Mouse (Mus musculus) intestine, embryonic 15.5 days (tissue): ENCODE results near the gene Gas7. TPM values are rescaled to one million over a fixed set of nuclear protein-coding genes. Genes with fewer than 3 reads are reported as not detected.

Experiments
- ATAC-seq: fragments of 200-750 bp; cut with Nextera tagmentation; 2 replicates; pipeline ENCODE4 v1.8.0; 2017; ENCODE audit warnings: moderate TSS enrichment, moderate library complexity
- H3K27ac ChIP-seq: fragments of 300-500 bp; sonication (generic); 2 replicates; pipeline ENCODE4 v1.5.1; 2015; ENCODE audit warnings: mild to moderate bottlenecking, inconsistent platforms
- H3K27me3 ChIP-seq: fragments of 300-500 bp; sonication (generic); replicated peaks from 2 replicates; pipeline ENCODE4 v1.6.1; 2015; ENCODE audit warnings: inconsistent platforms
- H3K36me3 ChIP-seq: fragments of 300-500 bp; sonication (generic); 2 replicates; pipeline ENCODE4 v1.6.1; 2015; ENCODE audit warnings: inconsistent platforms
- H3K4me1 ChIP-seq: fragments of 300-500 bp; sonication (generic); replicated peaks from 2 replicates; pipeline ENCODE4 v1.6.1; 2015; ENCODE audit warnings: inconsistent platforms
- H3K4me2 ChIP-seq: fragments of 300-500 bp; sonication (generic); replicated peaks from 2 replicates; pipeline ENCODE4 v1.6.1; 2015; ENCODE audit warnings: mild to moderate bottlenecking, inconsistent platforms
- H3K4me3 ChIP-seq: fragments of 300-500 bp; sonication (generic); replicated peaks from 2 replicates; pipeline ENCODE4 v1.5.1; 2015; ENCODE audit warnings: inconsistent platforms
- H3K9ac ChIP-seq: fragments of 300-500 bp; sonication (generic); 2 replicates; pipeline ENCODE4 v1.6.1; 2015; ENCODE audit warnings: inconsistent platforms
- H3K9me3 ChIP-seq: fragments of 300-500 bp; sonication (generic); 2 replicates; pipeline ENCODE4 v1.6.1; 2016; ENCODE audit warnings: inconsistent platforms
- WGBS: fragments of 180-500 bp; shearing (Covaris S2); methylation state at CpG from one replicate; pipeline ENCODE4 v1.1.7; 2015; 5-methylcytosine and 5-hydroxymethylcytosine counted together
- polyA plus RNA-seq: library from polyadenylated mRNA; unstranded; fragments of >200 nt; fragmentation: Nextera tagmentation; extraction: Ambion mirVana; gene quantifications from 2 replicates; pipeline ENCODE4 v1.2.1, GENCODE M21; 2015

Gas7 gene
- polyA plus RNA-seq, 1 experiment from 2014 or later = 10.4 TPM

DNA sequence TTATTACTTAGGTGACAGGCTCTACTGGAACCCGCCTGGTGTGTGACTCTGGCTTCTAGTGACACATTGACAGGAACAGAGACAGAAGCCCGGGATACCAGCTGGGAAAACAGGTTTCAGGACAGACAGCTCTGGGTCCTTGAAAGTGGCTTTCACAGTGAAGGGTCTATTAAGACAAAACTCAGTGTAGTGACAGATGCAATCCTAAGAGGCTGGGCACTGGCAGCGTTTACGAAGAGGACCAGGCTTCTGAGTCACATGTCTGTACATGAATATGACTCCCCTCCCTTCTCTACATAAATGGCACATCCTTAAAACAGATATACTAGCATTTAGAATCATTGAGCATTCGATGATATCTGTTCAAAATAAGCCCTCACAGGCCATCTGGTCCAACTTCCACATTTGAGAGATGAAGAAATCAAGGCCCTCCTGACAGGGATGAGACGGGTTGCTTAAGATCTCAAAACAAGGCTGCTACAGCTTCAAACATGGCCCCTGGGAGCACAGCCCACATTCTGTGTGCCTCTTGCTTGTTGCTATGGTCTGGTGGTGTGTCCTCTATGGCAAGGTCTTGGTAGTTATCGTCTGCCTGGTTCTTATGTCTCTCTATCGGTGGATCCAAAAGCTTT lies 133.1 kb downstream of the Gas7 start:
- Histone ChIP-seq H3K9ac (no peak overlapping the region), H3K36me3 (no peaks in the 10 kb centered on the region), H3K9me3 (no peaks in the 10 kb centered on the region), H3K27ac (no peak overlapping the region), H3K4me3 (no peak overlapping the region), H3K4me1 (no peaks in the 10 kb centered on the region), H3K27me3 (no peaks in the 10 kb centered on the region), H3K4me2 (no peak overlapping the region; the same call in 1 of the 2 replicates)
- ATAC-seq = no peak
- 77% methylated on average over 8 of the region's 8 CpGs for WGBS

DNA sequence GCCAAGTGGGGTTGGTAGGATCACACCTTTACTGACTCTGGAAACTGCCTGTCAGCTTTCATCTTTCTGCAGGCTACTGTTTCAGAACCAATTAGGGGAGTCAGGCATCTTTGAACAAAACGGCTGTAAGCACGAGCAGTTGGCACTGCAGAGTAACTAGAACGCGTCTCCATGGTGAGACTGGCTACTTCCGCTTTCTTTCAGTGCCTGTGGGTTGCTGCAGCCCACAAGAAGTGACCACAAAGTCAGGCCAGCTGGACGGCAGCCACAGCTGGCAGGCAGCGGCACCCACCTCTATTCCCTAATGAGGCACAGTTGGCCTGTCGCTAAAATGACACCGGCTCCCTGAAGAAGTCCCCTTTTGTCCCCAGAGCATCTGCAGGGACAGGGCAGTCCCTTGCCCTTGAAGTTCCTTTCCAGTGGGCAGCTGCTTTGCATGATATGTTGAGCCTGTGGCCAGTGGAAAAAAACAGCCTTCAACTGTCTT lies 133.6 kb downstream of the Gas7 start:
- Histone ChIP-seq H3K27me3 (no peaks in the 10 kb centered on the region), H3K9ac (no peak overlapping the region), H3K36me3 (no peaks in the 10 kb centered on the region), H3K9me3 (no peaks in the 10 kb centered on the region), H3K4me1 (no peaks in the 10 kb centered on the region), H3K27ac (no peak overlapping the region), H3K4me3 (no peak overlapping the region), H3K4me2 (no peak overlapping the region; the same call in 1 of the 2 replicates)
- ATAC-seq = no peak
- WGBS = 50% methylated on average over 9 of the region's 9 CpGs

DNA sequence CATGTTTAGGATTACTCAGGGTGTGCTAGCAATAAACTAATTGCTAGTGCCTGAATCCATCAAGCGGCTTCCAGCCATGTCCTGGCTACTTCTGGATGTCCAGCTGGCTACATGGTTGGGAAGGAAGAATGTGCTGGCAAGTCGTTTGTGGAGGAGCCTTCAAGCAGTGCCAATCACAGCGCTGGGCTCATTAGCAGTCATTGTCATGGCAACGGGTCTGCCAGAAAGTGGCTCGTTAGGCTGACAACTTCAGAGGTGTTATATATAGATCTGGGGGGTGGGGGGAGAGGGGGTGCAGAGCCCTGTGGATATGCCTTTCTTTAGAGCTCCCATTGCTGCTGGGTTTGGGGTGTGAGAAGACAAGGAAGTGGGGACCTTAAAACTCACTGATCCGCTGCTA lies 141.0 kb downstream of the Gas7 start:
- Histone ChIP-seq H3K9me3 (no peaks in the 10 kb centered on the region), H3K9ac (no peak overlapping the region), H3K4me3 (no peak overlapping the region), H3K4me2 (no peak overlapping the region), H3K36me3 (no peaks in the 10 kb centered on the region), H3K27me3 (no peaks in the 10 kb centered on the region), H3K4me1 (no peaks in the 10 kb centered on the region), H3K27ac (no peak overlapping the region)
- 62% methylated on average over 6 of the region's 6 CpGs for WGBS
- no peak for ATAC-seq

DNA sequence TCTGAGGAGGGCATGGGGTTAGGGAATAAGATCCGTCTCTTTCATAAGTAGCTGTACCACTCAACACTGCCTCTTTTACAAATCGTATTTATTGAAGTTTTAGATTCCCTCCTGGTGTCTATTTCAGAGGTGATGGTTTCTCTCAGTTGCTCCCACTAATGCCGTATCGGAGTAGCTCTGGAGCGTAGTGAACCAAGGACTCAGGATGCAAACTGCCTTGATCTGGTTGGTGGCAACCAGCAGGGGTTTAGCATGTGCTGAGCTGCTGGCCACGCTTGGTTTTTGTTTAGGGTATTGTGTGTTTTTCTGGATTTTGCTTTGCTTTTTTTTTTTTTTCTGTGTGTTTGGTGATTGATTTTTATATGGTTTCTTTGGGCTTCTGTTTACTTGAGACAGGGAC lies 141.6 kb downstream of the Gas7 start:
- Histone ChIP-seq H3K9ac (no peak overlapping the region), H3K4me1 (no peaks in the 10 kb centered on the region), H3K27me3 (no peaks in the 10 kb centered on the region), H3K36me3 (no peaks in the 10 kb centered on the region), H3K27ac (no peak overlapping the region), H3K4me3 (no peak overlapping the region), H3K9me3 (no peaks in the 10 kb centered on the region), H3K4me2 (no peak overlapping the region)
- 92% methylated on average over 6 of the region's 6 CpGs for WGBS
- no peak for ATAC-seq

DNA sequence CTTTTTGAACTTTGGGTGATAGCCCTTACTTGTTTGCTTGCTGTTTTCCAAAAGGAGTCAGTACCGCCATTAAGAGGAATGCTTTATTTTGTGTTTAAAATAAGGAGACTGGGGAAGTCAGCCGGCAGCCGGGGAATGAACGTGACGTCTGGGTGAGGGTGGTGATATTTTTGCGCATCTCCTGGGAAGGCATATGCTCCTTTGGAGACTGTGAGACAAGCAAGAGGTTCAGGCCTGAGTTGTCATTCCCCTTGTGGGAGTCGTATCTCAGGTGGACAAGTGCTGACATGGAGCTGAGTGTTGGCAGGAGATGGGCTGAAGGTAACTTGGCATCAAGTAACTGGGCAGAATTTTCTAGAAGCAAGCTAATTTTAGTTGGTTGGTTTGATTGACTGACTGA lies 142.2 kb downstream of the Gas7 start:
- H3K4me1 ChIP-seq = no peaks in the 10 kb centered on the region
- no peaks in the 10 kb centered on the region for H3K36me3 ChIP-seq
- no peak for ATAC-seq
- no peak overlapping the region for H3K27ac ChIP-seq
- H3K4me3 ChIP-seq = no peak overlapping the region
- no peaks in the 10 kb centered on the region for H3K27me3 ChIP-seq
- no peak overlapping the region for H3K9ac ChIP-seq
- WGBS = 78% methylated on average over 7 of the region's 7 CpGs
- H3K4me2 ChIP-seq = no peak overlapping the region
- H3K9me3 ChIP-seq = no peaks in the 10 kb centered on the region

DNA sequence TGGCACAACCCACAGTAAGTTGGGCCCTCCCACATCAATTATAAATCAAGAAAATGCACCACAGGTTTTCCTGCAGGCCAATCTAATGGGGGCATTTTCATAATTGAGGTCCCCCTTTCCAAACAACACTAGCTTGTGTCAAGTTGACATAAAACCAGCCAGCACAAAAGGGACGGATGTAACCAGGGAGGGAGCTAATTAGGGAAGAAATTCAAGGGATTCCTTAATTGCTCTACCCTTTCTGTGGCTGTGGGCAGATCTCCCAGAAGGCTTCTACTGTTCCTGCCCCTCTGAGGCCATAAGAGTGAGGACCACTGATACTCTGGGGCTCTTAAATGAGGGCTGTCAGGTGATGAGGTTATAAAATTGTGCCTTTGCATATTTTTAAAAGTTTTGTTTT lies 143.9 kb downstream of the Gas7 start:
- Histone ChIP-seq H3K27me3 (no peaks in the 10 kb centered on the region), H3K36me3 (no peaks in the 10 kb centered on the region), H3K9ac (no peak overlapping the region), H3K27ac (no peak overlapping the region), H3K4me3 (no peak overlapping the region), H3K4me1 (no peaks in the 10 kb centered on the region), H3K9me3 (no peaks in the 10 kb centered on the region), H3K4me2 (no peak overlapping the region)
- WGBS = 75% methylated on average over 1 of the region's 1 CpGs
- ATAC-seq = no peak

DNA sequence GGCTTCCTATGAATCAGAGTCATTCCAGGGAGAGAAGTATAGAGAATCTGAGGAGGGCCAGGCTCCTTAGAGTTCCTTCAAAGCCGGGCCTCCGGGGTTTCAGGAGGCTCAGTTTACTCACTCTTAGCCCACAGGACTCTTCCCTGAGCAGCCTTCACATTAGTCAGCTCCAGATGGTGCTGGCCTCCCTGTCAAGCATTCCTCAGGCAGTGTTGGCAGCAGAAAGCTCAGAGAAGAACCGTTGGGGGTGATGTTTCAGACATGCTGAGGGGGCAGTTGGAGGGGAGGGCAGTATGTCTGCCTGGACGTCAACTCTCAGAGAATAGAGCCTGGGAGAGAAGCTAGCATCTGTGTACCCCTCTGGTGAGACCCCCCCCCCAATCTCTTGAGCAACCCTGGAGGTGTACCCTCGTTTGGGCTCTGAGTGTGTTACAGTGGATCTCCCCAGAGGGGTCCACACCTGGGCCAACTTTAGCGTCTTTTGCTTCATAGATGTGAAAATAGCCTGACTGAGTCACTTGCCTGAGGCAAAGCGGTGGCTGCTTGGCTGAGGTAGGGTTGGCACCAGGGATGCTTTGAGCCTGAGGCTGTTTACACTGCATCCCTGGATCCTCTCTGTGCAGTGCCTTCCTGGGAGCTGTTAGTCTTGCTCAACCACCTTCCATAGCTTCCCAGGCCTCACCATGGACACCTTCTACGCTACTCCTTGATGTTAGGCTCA lies 145.6 kb downstream of the Gas7 start:
- Histone ChIP-seq H3K4me2 (no peak overlapping the region), H3K36me3 (no peaks in the 10 kb centered on the region), H3K4me3 (no peak overlapping the region), H3K9ac (no peak overlapping the region), H3K9me3 (no peaks in the 10 kb centered on the region), H3K27ac (no peak overlapping the region), H3K27me3 (no peaks in the 10 kb centered on the region), H3K4me1 (no peaks in the 10 kb centered on the region)
- no peak for ATAC-seq
- 73% methylated on average over 8 of the region's 8 CpGs for WGBS

DNA sequence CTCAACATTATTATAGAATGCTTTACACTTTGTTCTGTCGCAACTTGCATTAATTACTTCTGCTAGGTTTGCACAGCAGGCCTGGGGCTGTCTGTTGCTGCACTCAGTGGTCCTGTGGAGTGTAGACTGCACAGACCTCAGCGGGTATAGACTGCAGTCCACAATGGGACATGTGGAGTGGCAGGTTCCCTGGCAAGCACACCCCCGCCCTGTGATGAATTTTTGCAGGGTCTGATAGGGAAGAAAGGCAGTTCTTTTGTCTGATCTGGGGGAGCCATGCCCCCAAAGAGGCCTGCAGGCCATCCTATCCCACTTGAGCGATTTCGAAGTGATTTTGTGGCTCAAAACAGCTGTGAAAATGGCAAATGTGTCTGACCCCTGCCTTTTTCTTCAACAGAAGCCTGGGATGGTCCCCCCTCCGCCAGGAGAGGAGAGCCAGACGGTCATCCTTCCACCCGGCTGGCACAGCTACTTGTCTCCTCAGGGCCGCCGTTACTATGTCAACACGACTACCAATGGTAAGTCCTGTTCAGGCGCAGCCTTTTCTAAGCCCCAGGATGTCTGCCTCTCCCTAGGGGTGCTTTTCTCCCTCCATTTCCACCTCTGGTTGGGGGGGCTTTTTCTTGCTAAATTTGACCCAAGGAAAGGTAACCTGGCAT lies 147.6 kb downstream of the Gas7 start:
- ATAC-seq = no peak
- no peaks in the 10 kb centered on the region for H3K9me3 ChIP-seq
- H3K27ac ChIP-seq = no peak overlapping the region
- H3K36me3 ChIP-seq = no peaks in the 10 kb centered on the region
- no peak overlapping the region for H3K9ac ChIP-seq
- no peak overlapping the region for H3K4me2 ChIP-seq
- 71% methylated on average over 12 of the region's 12 CpGs for whole genome bisulfite sequencing
- no peak overlapping the region for H3K4me3 ChIP-seq
- no peaks in the 10 kb centered on the region for H3K27me3 ChIP-seq
- H3K4me1 ChIP-seq = no peaks in the 10 kb centered on the region

DNA sequence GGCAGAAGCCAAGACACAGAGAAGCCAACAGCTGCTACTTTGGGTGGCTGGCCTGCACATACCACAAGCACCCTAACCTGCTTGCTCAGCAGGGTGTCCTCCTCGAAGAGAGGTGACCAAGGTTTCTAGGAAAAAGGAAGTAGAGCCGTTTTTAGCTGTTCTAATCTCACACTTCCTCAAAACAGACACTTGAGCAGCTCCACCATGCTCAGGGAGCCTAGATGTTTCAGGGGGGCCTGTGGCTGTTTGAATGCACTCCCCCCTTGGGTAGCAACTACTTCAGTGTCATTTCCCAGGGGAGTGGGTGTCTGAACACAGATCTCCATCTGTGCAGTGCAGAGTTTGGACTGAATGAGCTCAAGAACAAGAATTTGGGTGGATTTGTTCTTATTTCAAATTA lies 149.2 kb downstream of the Gas7 start:
- no peak overlapping the region for H3K4me2 ChIP-seq
- no peak overlapping the region for H3K27ac ChIP-seq
- no peak for ATAC-seq
- no peaks in the 10 kb centered on the region for H3K36me3 ChIP-seq
- no peaks in the 10 kb centered on the region for H3K27me3 ChIP-seq
- H3K9me3 ChIP-seq = no peaks in the 10 kb centered on the region
- no peak overlapping the region for H3K9ac ChIP-seq
- H3K4me1 ChIP-seq = no peaks in the 10 kb centered on the region
- H3K4me3 ChIP-seq = no peak overlapping the region
- 64% methylated on average over 2 of the region's 2 CpGs for WGBS

DNA sequence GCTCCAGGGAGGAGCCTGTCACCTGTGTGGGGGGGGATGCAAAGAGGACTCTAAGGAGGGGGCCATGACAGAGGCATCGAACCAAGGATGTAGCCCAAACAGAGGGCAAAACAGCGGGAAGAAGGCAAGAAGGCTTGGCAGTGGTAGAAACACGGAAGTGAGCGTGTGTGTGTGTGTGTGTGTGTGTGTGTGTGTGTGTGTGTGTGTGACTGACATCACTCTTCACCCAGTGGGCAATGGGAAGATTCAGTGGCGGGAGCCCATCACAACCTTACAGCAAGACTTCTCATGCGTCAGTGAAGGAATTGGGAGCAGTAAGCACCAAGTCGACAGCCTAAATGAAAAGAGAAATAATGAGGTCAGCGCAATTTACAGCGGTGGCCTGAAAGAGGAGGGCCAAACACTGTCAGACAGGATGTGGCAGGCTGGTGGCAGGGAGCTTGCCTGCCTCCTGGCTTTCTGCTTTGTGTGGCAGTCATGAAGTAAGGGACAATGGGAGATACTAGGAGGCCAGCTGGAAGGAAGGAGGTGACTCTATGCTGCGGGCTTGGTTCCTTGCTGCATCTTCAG lies 153.0 kb downstream of the Gas7 start:
- no peak for ATAC-seq
- WGBS = 71% methylated on average over 10 of the region's 10 CpGs
- Histone ChIP-seq H3K9me3 (no peaks in the 10 kb centered on the region), H3K27me3 (no peaks in the 10 kb centered on the region), H3K9ac (no peak overlapping the region), H3K27ac (no peak overlapping the region), H3K4me2 (no peak overlapping the region), H3K4me1 (no peaks in the 10 kb centered on the region), H3K36me3 (no peaks in the 10 kb centered on the region), H3K4me3 (no peak overlapping the region)

DNA sequence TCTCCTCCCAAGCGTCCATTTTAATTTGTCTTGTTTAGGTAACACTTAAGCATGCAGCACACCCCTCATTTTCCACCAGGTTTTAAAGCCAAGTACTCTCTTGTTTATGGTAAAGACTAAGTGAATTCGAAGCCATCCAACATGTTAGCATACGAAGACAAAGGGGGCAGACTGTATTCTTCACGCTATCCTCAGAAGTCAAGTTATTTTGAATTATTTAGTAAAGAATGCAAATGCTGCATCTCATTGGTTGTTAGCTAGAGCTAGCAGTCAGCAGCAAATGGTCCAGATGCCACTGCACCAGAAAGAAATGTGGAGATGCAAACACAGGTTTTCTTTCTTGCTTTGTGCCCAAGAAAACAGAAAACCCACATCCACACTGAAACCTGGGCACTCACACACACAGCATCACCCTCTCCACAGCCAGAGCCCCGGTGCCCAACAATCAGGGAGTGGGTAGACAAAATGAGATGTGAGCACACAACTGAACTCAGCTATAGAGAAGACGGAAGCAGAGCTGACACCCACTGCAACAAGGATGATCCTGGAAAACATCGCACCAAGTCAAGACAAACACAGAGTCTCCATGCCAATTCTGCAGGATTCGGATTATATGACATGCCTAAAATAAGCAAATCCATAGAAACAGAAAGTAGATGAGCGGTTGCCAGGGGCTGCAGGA lies 157.1 kb downstream of the Gas7 start:
- no peak for ATAC-seq
- Histone ChIP-seq H3K36me3 (no peaks in the 10 kb centered on the region), H3K9ac (no peak overlapping the region), H3K9me3 (no peaks in the 10 kb centered on the region), H3K4me3 (no peak overlapping the region), H3K27me3 (no peaks in the 10 kb centered on the region), H3K27ac (no peak overlapping the region), H3K4me1 (no peaks in the 10 kb centered on the region), H3K4me2 (no peak overlapping the region)
- WGBS = 76% methylated on average over 9 of the region's 9 CpGs

DNA sequence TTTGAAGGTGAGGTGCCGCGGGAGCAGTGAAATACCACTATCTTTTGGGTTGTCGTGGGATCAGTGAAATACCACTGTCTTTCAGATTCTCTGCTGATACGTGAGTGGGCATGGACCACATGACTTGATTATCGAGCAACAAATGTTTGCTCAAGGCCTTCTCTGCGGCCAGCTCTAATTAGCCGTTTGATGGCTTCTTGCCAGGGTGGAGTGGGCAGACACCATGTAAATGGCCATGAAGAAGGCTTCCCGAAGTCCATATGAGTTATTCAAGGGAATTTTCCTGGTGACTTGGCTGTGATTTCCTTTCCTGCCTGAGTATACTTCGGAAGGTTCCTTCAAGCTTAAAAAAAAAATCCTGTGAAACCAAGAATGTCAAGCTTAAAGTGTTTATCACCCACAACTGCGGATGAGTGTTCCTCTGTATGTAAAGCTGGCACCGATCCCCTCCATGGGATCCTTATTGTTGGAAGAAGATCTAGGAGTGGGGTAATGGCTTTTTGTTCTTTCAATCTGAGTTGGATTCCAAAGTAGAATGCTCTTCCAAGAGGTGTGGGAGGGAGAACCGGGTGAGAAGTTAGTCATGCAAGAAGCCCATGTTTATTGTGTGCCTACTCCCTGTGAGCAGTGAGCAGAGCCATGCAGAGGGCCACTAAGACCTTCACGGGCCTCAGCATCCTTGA lies 161.5 kb downstream of the Gas7 start:
- Histone ChIP-seq H3K36me3 (no peaks in the 10 kb centered on the region), H3K4me2 (no peak overlapping the region), H3K4me1 (no peaks in the 10 kb centered on the region), H3K27ac (no peak overlapping the region), H3K27me3 (no peaks in the 10 kb centered on the region), H3K4me3 (no peak overlapping the region), H3K9me3 (no peaks in the 10 kb centered on the region), H3K9ac (no peak overlapping the region)
- 78% methylated on average over 13 of the region's 13 CpGs for WGBS
- ATAC-seq = no peak
